Mouse (Mus musculus) olfactory bulb, adult 2 months (tissue): ENCODE data around the gene Ece1.
A peak's percentile ranks its signal among the peaks of the same experiment; 100 is the strongest.

ENCODE experiments used
- CTCF ChIP-seq: fragments of 200-500 bp; IDR thresholded peaks from 2 replicates; pipeline ENCODE4 v1.5.1; 2012; ENCODE audit warnings: low read depth, mild to moderate bottlenecking, low read length, moderate library complexity; ENCODE audit not compliant: insufficient read depth
- POLR2A ChIP-seq: fragments of 200-500 bp; IDR thresholded peaks from 2 replicates; pipeline ENCODE4 v1.6.1; 2012; ENCODE audit warnings: mild to moderate bottlenecking, low read depth, low read length, moderate library complexity; ENCODE audit not compliant: insufficient read depth

- TF ChIP-seq CTCF: no peak
- peak; percentile 96 for TF ChIP-seq POLR2A
These were observed 131.3 kb downstream of the Ece1 start for GRCm38 (mm10) chr4:137993291-137993758.
